Mouse (Mus musculus): ENCODE measurements around the gene Olfr10.

Olfr10 gene

DNA sequence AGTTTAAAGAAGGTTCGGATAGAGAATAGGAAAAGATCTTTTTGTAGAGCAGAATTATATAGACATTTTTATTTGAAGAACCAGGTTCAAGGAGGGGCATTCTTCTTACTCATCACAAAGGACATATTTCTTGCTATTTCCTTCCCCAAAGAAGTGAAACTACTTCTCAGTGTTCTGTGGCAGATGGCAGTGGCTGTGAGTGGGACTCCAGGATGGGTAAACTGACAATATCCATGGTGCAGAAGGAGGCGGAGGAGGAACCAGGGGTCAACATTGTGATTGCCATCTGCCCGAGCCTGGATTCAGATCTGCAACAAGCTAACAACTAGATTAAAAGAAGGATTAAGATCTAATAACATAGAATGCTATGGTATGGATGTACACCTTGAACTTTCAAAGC, 22.2 kb downstream of the Olfr10 start:
- no peak for DNase-seq (ENCODE audit: low read depth)

DNA sequence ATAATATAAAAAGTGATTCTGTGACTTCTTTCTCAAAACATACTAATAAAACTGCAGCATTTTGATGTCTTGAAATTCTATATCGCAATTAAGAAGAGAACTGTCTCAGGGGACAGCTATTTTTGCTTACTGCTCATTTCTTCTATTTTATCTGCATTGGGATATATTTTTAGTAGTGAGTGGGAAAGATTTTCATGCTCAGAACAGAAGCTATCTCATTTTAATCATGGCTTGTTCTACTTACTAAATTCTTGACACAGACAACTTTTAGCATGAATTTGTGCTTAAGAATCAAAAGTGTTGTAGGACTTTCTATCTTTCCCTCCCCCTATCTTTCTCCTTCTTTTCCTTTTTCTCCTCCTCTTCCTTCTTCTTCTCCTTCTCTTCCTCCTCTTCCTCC, 25.1 kb downstream of the Olfr10 start:
- no peak for DNase-seq (ENCODE audit: low read depth)

DNA sequence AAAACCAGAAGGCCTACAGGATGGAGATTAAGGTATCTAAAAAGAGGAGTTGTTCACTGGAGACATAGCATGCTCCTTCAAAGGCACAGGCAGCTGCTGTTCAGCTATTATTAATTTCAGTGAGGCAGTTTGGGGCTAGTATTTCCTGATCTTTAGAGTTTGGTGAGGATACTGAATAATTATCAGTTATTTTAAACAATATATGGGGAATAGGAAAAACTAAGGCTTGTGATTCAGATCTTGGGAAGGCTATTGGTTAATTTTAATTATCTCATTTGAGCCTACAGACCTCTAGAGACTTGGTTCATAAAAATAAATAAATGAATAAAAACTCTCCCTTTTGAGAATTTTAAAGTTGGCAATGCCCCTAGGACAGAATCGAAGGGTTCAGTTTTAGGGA, 30.3 kb downstream of the Olfr10 start, which contains the start of gene Olfr1390:
TSS of gene Olfr1390 (plus strand) at position 301 of the 400 bp plus-strand sequence.
- DNase-seq (ENCODE audit: low read depth): no peak

DNA sequence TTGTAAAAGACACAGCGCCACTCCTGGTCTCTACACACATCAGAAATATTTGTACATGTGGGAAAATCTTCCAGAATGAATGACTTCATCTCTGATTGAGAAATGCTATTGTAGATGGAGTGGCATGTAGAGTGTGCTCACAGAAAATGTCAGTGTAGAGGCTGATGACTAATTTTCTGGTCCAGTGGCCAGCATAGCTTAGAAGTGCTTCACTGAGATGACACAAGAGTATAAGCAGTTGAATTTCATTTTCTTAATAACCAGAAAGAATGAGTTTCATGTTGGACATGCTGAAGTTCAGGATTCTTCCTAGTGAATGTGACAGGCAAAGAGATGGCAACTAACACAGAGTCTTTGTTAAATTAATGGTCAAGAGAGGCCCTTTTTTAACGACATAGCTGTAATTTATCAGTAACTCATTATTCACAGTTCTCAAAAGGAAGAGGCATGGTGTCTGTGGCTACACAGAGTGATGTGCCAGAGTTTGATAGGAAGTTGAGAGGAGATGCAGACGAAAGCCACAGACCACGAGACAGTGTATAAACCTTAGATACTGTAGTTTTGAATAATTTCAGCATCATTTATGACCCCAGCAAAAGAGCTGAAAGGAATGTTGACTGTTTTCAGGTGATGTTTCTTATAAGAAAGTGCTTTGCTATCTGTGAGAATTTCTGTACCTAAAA, 32.8 kb downstream of the Olfr10 start:
- DNase-seq (ENCODE audit: low read depth): no peak

Measured in induced T-regulatory cell, adult 2 months (primary cell).